Mouse (Mus musculus): ENCODE measurements around the gene Cd207. TPM values are rescaled to one million over a fixed set of nuclear protein-coding genes. Genes with fewer than 3 reads are reported as not detected.
"Not testable (repeated sequence)": the region's sequence is repeated elsewhere in the genome, so short reads cannot be mapped to it uniquely, and the experiment has no call there.

Cd207 gene
- polyA plus RNA-seq, 1 experiment from 2014 or later, result not detected

GRCm38 (mm10) chr6:83692962-83693361, 15.3 kb upstream of the Cd207 start:
- no peaks in the 10 kb centered on the region for H3K9me3 ChIP-seq
- ATAC-seq, result no peak
- no peak overlapping the region for H3K4me3 ChIP-seq (replicated peaks)
- 2% methylated on average over 12 of the region's 12 CpGs for WGBS
- H3K27ac ChIP-seq, result no peak overlapping the region
- H3K4me2 ChIP-seq (replicated peaks), result no peak overlapping the region
- no peak overlapping the region for H3K9ac ChIP-seq (replicated peaks)
- H3K27me3 ChIP-seq, result peaks cover 94% of the 10 kb centered on the region
- 0 out of 2 replicates have a peak, but pooled peaks cover 4% of the 10 kb centered on the region for H3K4me1 ChIP-seq (replicated peaks)
- no peaks in the 10 kb centered on the region for H3K36me3 ChIP-seq

- H3K36me3 ChIP-seq, result no peaks in the 10 kb centered on the region
- H3K9ac ChIP-seq (replicated peaks), result no peak overlapping the region
- H3K4me3 ChIP-seq (replicated peaks), result no peak overlapping the region
- 66% methylated on average over 2 of the region's 2 CpGs for WGBS
- H3K4me1 ChIP-seq (replicated peaks), result 0 out of 2 replicates have a peak, but pooled peaks cover 4% of the 10 kb centered on the region
- ATAC-seq, result no peak
- H3K27ac ChIP-seq, result no peak overlapping the region
- H3K4me2 ChIP-seq (replicated peaks), result no peak overlapping the region
- H3K27me3 ChIP-seq, result peaks cover 78% of the 10 kb centered on the region
- H3K9me3 ChIP-seq, result no peaks in the 10 kb centered on the region
Measured at GRCm38 (mm10) chr6:83690936-83691335, 13.3 kb upstream of the Cd207 start.

- 0 out of 2 replicates have a peak, but pooled peaks cover 4% of the 10 kb centered on the region for H3K4me1 ChIP-seq (replicated peaks)
- no peak overlapping the region for H3K27ac ChIP-seq
- WGBS, result 22% methylated on average over 4 of the region's 5 CpGs
- H3K4me3 ChIP-seq (replicated peaks), result no peak overlapping the region
- peaks cover 76% of the 10 kb centered on the region for H3K27me3 ChIP-seq
- no peaks in the 10 kb centered on the region for H3K9me3 ChIP-seq
- ATAC-seq, result no peak
- no peak overlapping the region for H3K4me2 ChIP-seq (replicated peaks)
- no peak overlapping the region for H3K9ac ChIP-seq (replicated peaks)
- no peaks in the 10 kb centered on the region for H3K36me3 ChIP-seq
Measured at GRCm38 (mm10) chr6:83690277-83690676, 12.6 kb upstream of the Cd207 start.

- 0 out of 2 replicates have a peak, but pooled peaks cover 4% of the 10 kb centered on the region for H3K4me1 ChIP-seq (replicated peaks)
- ATAC-seq, result no peak
- no peak overlapping the region for H3K9ac ChIP-seq (replicated peaks)
- H3K27me3 ChIP-seq, result peaks cover 73% of the 10 kb centered on the region
- H3K36me3 ChIP-seq, result no peaks in the 10 kb centered on the region
- WGBS, result 84% methylated on average over 4 of the region's 4 CpGs
- no peaks in the 10 kb centered on the region for H3K9me3 ChIP-seq
- no peak overlapping the region for H3K27ac ChIP-seq
- no peak overlapping the region for H3K4me2 ChIP-seq (replicated peaks)
- no peak overlapping the region for H3K4me3 ChIP-seq (replicated peaks)
Measured at GRCm38 (mm10) chr6:83689374-83689773, 11.7 kb upstream of the Cd207 start.

- H3K4me3 ChIP-seq (replicated peaks), result no peak overlapping the region
- no peak overlapping the region for H3K9ac ChIP-seq (replicated peaks)
- peaks cover 8% of the 10 kb centered on the region; the same call in 1 of the 2 replicates for H3K27me3 ChIP-seq
- no peaks in the 10 kb centered on the region for H3K9me3 ChIP-seq
- H3K27ac ChIP-seq, result no peak overlapping the region
- H3K36me3 ChIP-seq, result no peaks in the 10 kb centered on the region
- no peak overlapping the region for H3K4me2 ChIP-seq (replicated peaks)
- ATAC-seq, result peak; percentile 72; the same call in 1 of the 2 replicates
- H3K4me1 ChIP-seq (replicated peaks), result no peaks in the 10 kb centered on the region
- 5% methylated on average over 4 of the region's 4 CpGs for WGBS
Measured at GRCm38 (mm10) chr6:83673395-83673794, 4.3 kb downstream of the Cd207 start.

GRCm38 (mm10) chr6:83665009-83665408, 12.6 kb downstream of the Cd207 start:
- no peaks in the 10 kb centered on the region for H3K9me3 ChIP-seq
- H3K4me2 ChIP-seq (replicated peaks), result no peak overlapping the region
- no peak for ATAC-seq
- no peak overlapping the region for H3K27ac ChIP-seq
- no peaks in the 10 kb centered on the region for H3K4me1 ChIP-seq (replicated peaks)
- H3K4me3 ChIP-seq (replicated peaks), result no peak overlapping the region
- H3K27me3 ChIP-seq, result no peaks in the 10 kb centered on the region
- no peak overlapping the region for H3K9ac ChIP-seq (replicated peaks)
- 87% methylated on average over 2 of the region's 2 CpGs for WGBS
- H3K36me3 ChIP-seq, result no peaks in the 10 kb centered on the region

GRCm38 (mm10) chr6:83660821-83661220, 16.8 kb downstream of the Cd207 start:
- Histone ChIP-seq H3K4me3 (replicated peaks) (no peak overlapping the region), H3K9me3 (no peaks in the 10 kb centered on the region), H3K4me1 (replicated peaks) (no peaks in the 10 kb centered on the region), H3K27ac (no peak overlapping the region), H3K27me3 (no peaks in the 10 kb centered on the region), H3K36me3 (no peaks in the 10 kb centered on the region), H3K4me2 (replicated peaks) (no peak overlapping the region), H3K9ac (replicated peaks) (no peak overlapping the region)
- WGBS, result 89% methylated on average over 4 of the region's 4 CpGs
- ATAC-seq, result no peak

GRCm38 (mm10) chr6:83656087-83656486, 21.6 kb downstream of the Cd207 start, which contains the start of gene Clec4f:
Gene Clec4f, minus strand, starts transcription at chr6:83656187.
- H3K9ac ChIP-seq (replicated peaks), result no peak within 1 kb of the TSS
- H3K4me1 ChIP-seq (replicated peaks), result no peaks in the 10 kb centered on the region
- no peaks in the 10 kb centered on the region for H3K9me3 ChIP-seq
- H3K36me3 ChIP-seq, result no peaks in the 10 kb centered on the region
- H3K27me3 ChIP-seq, result no peaks in the 10 kb centered on the region
- H3K4me3 ChIP-seq (replicated peaks), result no peak within 1 kb of the TSS
- no peak within 1 kb of the TSS for H3K4me2 ChIP-seq (replicated peaks)
- 96% methylated on average over 2 of the region's 2 CpGs for WGBS
- no peak within 1 kb of the TSS for H3K27ac ChIP-seq
- ATAC-seq, result no peak

GRCm38 (mm10) chr6:83646715-83647114, 30.9 kb downstream of the Cd207 start:
- Histone ChIP-seq H3K36me3 (no peaks in the 10 kb centered on the region), H3K4me1 (replicated peaks) (no peaks in the 10 kb centered on the region), H3K4me3 (replicated peaks) (no peak overlapping the region), H3K9me3 (no peaks in the 10 kb centered on the region), H3K27me3 (no peaks in the 10 kb centered on the region), H3K27ac (no peak overlapping the region), H3K4me2 (replicated peaks) (no peak overlapping the region), H3K9ac (replicated peaks) (no peak overlapping the region)
- WGBS, result 92% methylated on average over 10 of the region's 10 CpGs
- ATAC-seq, result no peak

- Histone ChIP-seq H3K4me3 (replicated peaks) (no peak overlapping the region), H3K9ac (replicated peaks) (no peak overlapping the region), H3K27ac (no peak overlapping the region), H3K36me3 (no peaks in the 10 kb centered on the region), H3K9me3 (no peaks in the 10 kb centered on the region), H3K4me2 (replicated peaks) (no peak overlapping the region), H3K27me3 (no peaks in the 10 kb centered on the region), H3K4me1 (replicated peaks) (no peaks in the 10 kb centered on the region)
- no peak for ATAC-seq
- 85% methylated on average over 1 of the region's 1 CpGs for WGBS
Measured at GRCm38 (mm10) chr6:83635329-83635728, 42.3 kb downstream of the Cd207 start.

- WGBS, result 82% methylated on average over 4 of the region's 4 CpGs
- not testable (repeated sequence) for H3K27me3 ChIP-seq; H3K9me3 ChIP-seq; H3K9ac ChIP-seq (replicated peaks); H3K27ac ChIP-seq; H3K36me3 ChIP-seq; H3K4me1 ChIP-seq (replicated peaks); H3K4me2 ChIP-seq (replicated peaks); ATAC-seq; H3K4me3 ChIP-seq (replicated peaks)
Measured at GRCm38 (mm10) chr6:83634631-83635030, 43.0 kb downstream of the Cd207 start.

- H3K27ac ChIP-seq; ATAC-seq; H3K4me3 ChIP-seq (replicated peaks); H3K9ac ChIP-seq (replicated peaks); H3K9me3 ChIP-seq; H3K36me3 ChIP-seq; H3K4me1 ChIP-seq (replicated peaks); H3K4me2 ChIP-seq (replicated peaks); H3K27me3 ChIP-seq: not testable (repeated sequence)
- WGBS, result 67% methylated on average over 5 of the region's 5 CpGs
Measured at GRCm38 (mm10) chr6:83634106-83634505, 43.6 kb downstream of the Cd207 start.

GRCm38 (mm10) chr6:83631815-83632214, 45.8 kb downstream of the Cd207 start:
- no peaks in the 10 kb centered on the region for H3K4me1 ChIP-seq (replicated peaks)
- no peaks in the 10 kb centered on the region for H3K36me3 ChIP-seq
- no peak overlapping the region for H3K27ac ChIP-seq
- H3K9me3 ChIP-seq, result no peaks in the 10 kb centered on the region
- H3K4me2 ChIP-seq (replicated peaks), result no peak overlapping the region
- H3K4me3 ChIP-seq (replicated peaks), result no peak overlapping the region
- no peaks in the 10 kb centered on the region for H3K27me3 ChIP-seq
- 69% methylated on average over 4 of the region's 4 CpGs for WGBS
- no peak overlapping the region for H3K9ac ChIP-seq (replicated peaks)
- ATAC-seq, result no peak

Data from midbrain, embryonic 13.5 days (tissue).